Mouse (Mus musculus) kidney, postnatal 0 days (tissue): ENCODE results near the gene 2310046K23Rik. TPM values are rescaled to one million over a fixed set of nuclear protein-coding genes. Genes with fewer than 3 reads are reported as not detected.
"Not testable (repeated sequence)": the region's sequence is repeated elsewhere in the genome, so short reads cannot be mapped to it uniquely, and the experiment has no call there.

Experiments used
- ATAC-seq: fragments of 200-750 bp; cut with Nextera tagmentation; replicated peaks from 2 replicates; pipeline ENCODE4 v1.8.0; 2017; ENCODE audit warnings: low read depth, moderate number of reproducible peaks, moderate TSS enrichment, moderate library complexity; ENCODE audit not compliant: low FRiP score
- DNase-seq: peaks from one replicate; pipeline ENCODE4 v3.0.0-alpha.2; 2016; ENCODE audit warnings: low spot score
- H3K27ac ChIP-seq: fragments of 300-500 bp; sonication (generic); 2 replicates; pipeline ENCODE4 v1.5.1; 2014; ENCODE audit warnings: mild to moderate bottlenecking
- H3K27me3 ChIP-seq: fragments of 300-500 bp; sonication (generic); 2 replicates; pipeline ENCODE4 v1.6.1; 2014; ENCODE audit warnings: low read length, mixed read lengths; ENCODE audit not compliant: insufficient read depth
- H3K36me3 ChIP-seq: fragments of 300-500 bp; sonication (generic); 2 replicates; pipeline ENCODE4 v1.6.1; 2014; ENCODE audit warnings: low read length, mixed read lengths; ENCODE audit not compliant: insufficient read depth
- H3K4me1 ChIP-seq: fragments of 300-500 bp; sonication (generic); replicated peaks from 2 replicates; pipeline ENCODE4 v1.6.1; 2014; ENCODE audit warnings: antibody characterized with exemption, low read length, mixed read lengths; ENCODE audit not compliant: insufficient read depth
- H3K4me2 ChIP-seq: fragments of 300-500 bp; sonication (generic); 2 replicates; pipeline ENCODE4 v1.6.1; 2014; ENCODE audit warnings: mild to moderate bottlenecking, low read length, moderate library complexity, mixed read lengths
- H3K4me3 ChIP-seq: fragments of 300-500 bp; sonication (generic); replicated peaks from 2 replicates; pipeline ENCODE4 v1.5.1; 2014; ENCODE audit warnings: low read depth, low read length
- H3K9ac ChIP-seq: fragments of 300-500 bp; sonication (generic); 2 replicates; pipeline ENCODE4 v1.6.1; 2014; ENCODE audit warnings: low read depth, low read length
- H3K9me3 ChIP-seq: fragments of 300-500 bp; sonication (generic); replicated peaks from 2 replicates; pipeline ENCODE4 v1.6.1; 2016; ENCODE audit warnings: low read length, inconsistent platforms, mixed read lengths
- CTCF ChIP-seq: IDR thresholded peaks from 2 replicates; pipeline ENCODE4 v1.5.1; 2016; ENCODE audit warnings: antibody characterized with exemption, low read depth, mild to moderate bottlenecking, moderate library complexity
- WGBS: fragments of 180-500 bp; shearing (Covaris S2); extraction: QIAGEN DNeasy Blood & Tissue Kit; methylation state at CpG from one replicate; pipeline ENCODE4 v1.1.7; 2014; 5-methylcytosine and 5-hydroxymethylcytosine counted together
- polyA plus RNA-seq: library from polyadenylated mRNA; unstranded; fragments of >200 nt; fragmentation: Nextera tagmentation; extraction: Ambion mirVana; gene quantifications from 2 replicates; pipeline ENCODE4 v1.2.1, GENCODE M21; 2015

Gene 2310046K23Rik
- polyA plus RNA-seq, 1 experiment from 2014 or later, result not detected

DNA sequence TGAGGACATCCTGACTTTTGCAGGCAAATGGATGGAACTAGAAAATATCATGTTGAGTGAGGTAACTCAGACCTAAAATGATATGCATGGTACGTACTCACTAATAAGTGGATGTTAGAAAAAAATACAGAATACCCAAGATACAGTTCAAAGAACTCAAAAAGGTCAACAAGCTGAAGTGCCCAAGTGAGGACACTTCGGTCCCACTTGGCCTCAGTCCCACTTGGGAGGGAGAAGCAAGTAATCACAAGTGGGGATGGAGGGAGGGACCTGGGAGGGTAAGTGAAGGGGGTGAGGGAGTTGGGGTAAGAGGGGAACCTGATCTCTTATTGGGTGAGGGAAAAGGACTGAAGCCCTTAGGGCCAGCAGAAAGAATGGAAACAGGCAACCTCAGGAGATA lies 34.4 kb upstream of the 2310046K23Rik start:
- ATAC-seq, result no peak
- Histone ChIP-seq H3K9ac (no peak overlapping the region), H3K4me1 (0 out of 2 replicates have a peak, but pooled peaks cover 3% of the 10 kb centered on the region), H3K4me3 (no peak overlapping the region), H3K4me2 (no peak overlapping the region), H3K27ac (no peak overlapping the region), H3K27me3 (no peaks in the 10 kb centered on the region), H3K9me3 (no peaks in the 10 kb centered on the region), H3K36me3 (no peaks in the 10 kb centered on the region)
- 76% methylated on average over 2 of the region's 2 CpGs for WGBS
- TF ChIP-seq CTCF, result no peak
- no peak for DNase-seq

DNA sequence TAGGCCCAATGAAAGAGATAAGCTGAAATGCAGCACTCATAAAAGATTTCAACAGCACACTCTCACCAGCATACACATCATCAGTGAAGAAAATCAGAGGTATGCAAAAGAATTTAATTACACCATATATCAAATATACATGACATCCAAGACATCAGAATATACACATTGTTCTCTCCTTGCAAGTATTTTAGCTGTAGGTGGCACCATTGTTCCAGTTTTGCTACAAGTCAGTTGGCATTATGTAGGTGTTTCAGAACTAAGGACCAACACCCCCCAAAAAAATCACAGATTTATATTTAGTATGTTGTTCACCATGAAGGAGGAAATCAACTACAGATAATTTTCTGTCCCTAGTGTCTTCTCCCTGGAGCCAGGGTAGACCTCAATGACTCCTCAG lies 31.1 kb upstream of the 2310046K23Rik start:
- no peak overlapping the region for H3K27ac ChIP-seq
- DNase-seq (peak; percentile 14), ATAC-seq (no peak)
- no peak overlapping the region for H3K4me3 ChIP-seq
- no peaks in the 10 kb centered on the region for H3K9me3 ChIP-seq
- H3K36me3 ChIP-seq, result no peaks in the 10 kb centered on the region
- H3K27me3 ChIP-seq, result no peaks in the 10 kb centered on the region
- TF ChIP-seq CTCF, result peak; percentile 63
- no peak overlapping the region for H3K9ac ChIP-seq
- H3K4me2 ChIP-seq, result no peak overlapping the region
- no peaks in the 10 kb centered on the region for H3K4me1 ChIP-seq

DNA sequence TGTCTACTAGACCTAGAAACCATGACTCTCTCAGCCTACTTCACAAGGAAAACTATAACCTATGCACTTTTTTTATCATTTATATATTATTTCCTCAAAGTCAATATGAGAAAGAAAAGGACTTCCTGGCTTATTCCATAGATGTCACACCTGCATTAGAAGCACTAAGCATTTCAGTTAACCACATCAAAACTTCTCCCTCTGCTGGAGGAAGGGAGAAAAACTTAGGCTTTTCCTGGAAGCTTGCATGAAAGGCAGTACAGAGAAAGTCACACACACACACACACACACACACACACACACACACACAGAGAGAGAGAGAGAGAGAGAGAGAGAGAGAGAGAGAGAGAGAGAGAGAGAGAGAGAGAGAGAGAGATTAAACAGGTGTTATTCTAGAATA lies 22.0 kb downstream of the 2310046K23Rik start:
- TF ChIP-seq CTCF, result peak; percentile 61; the same call in 1 of the 2 replicates
- DNase-seq, result peak; percentile 49
- H3K36me3 ChIP-seq, result no peaks in the 10 kb centered on the region

DNA sequence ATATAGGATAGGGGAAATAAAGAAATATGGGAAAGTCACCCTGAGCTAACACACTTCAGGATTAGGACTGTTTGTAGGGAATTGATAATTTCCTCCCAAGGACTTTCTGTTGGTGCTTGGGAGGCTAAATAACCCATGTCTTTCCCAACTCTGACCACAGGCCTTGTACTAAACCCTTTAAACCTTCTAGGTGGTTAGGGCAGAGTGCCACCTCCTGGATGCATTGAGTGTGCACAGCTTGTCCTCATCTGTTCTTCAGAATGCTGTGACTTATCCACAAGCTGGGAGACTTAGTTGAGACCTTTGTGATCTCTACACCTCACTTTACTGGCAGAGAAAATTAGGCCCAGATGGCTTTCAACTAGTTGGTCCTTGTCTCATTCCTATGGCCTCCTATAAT lies 23.5 kb downstream of the 2310046K23Rik start:
- no peak overlapping the region for H3K9ac ChIP-seq
- no peaks in the 10 kb centered on the region for H3K4me1 ChIP-seq
- no peak overlapping the region for H3K4me2 ChIP-seq
- no peaks in the 10 kb centered on the region for H3K27me3 ChIP-seq
- H3K27ac ChIP-seq, result no peak overlapping the region
- peak; percentile 80 for TF ChIP-seq CTCF
- no peaks in the 10 kb centered on the region for H3K9me3 ChIP-seq
- H3K36me3 ChIP-seq, result no peaks in the 10 kb centered on the region
- peak; percentile 65; the same call in 1 of the 2 replicates for ATAC-seq
- H3K4me3 ChIP-seq, result no peak overlapping the region
- peak; percentile 71 for DNase-seq

More for the DNA sequence above, 22.0 kb downstream of the 2310046K23Rik start:
- no peaks in the 10 kb centered on the region for H3K4me1 ChIP-seq
- H3K27ac ChIP-seq, result no peak overlapping the region
- H3K9me3 ChIP-seq, result no peaks in the 10 kb centered on the region
- H3K27me3 ChIP-seq, result no peaks in the 10 kb centered on the region
- no peak overlapping the region for H3K4me3 ChIP-seq
- H3K9ac ChIP-seq, result no peak overlapping the region
- H3K4me2 ChIP-seq, result no peak overlapping the region
- ATAC-seq, result no peak

DNA sequence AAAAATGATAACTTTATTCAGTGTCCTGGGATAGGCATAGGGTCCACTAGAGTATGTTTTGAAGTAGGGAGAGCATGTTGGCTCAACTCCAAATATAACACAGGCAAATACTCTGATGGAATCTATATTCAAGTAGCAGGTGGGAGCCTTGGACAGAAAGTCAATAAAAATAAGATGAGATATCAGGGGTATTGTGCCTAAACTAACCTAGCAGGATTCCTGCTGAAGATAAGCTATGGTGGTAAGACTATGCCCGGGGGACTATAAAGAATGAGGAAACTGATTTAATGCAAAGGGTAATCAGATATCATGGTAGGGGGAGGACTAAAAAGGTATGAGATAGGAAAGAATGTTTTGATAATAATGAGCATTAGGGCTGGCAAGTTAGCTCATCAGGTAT lies 26.1 kb downstream of the 2310046K23Rik start:
- DNase-seq, result no peak
- Histone ChIP-seq H3K27me3 (no peaks in the 10 kb centered on the region), H3K4me2 (no peak overlapping the region), H3K36me3 (no peaks in the 10 kb centered on the region), H3K9ac (no peak overlapping the region), H3K9me3 (no peaks in the 10 kb centered on the region), H3K4me1 (no peaks in the 10 kb centered on the region), H3K4me3 (no peak overlapping the region), H3K27ac (no peak overlapping the region)
- ATAC-seq, result no peak
- no peak for TF ChIP-seq CTCF
- WGBS, result 80% methylated on average over 1 of the region's 1 CpGs

DNA sequence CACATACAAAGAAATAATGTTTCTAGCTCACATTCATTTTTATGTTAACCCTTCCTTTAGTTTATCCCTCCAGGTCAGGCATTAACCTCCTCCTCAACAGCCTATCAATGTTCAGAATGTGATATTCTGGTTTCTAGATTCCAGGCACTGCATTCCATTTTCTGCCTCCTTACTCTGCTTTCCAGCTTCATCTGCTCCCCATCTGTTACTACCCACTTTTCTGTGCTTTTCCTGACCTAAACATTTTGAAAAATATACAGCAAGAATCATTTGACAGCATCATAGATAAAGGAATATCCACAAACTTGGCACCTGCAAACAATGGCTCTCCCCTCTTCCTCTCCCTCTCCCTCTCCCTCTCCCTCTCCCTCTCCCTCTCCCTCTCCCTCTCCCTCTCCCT lies 30.8 kb downstream of the 2310046K23Rik start:
- ATAC-seq (no peak), DNase-seq (no peak)
- H3K9me3 ChIP-seq, result no peaks in the 10 kb centered on the region
- TF ChIP-seq CTCF, result no peak
- no peak overlapping the region for H3K27ac ChIP-seq
- H3K9ac ChIP-seq, result no peak overlapping the region
- no peak overlapping the region for H3K4me3 ChIP-seq
- H3K27me3 ChIP-seq, result no peaks in the 10 kb centered on the region
- no peaks in the 10 kb centered on the region for H3K4me1 ChIP-seq
- H3K4me2 ChIP-seq, result no peak overlapping the region
- no peaks in the 10 kb centered on the region for H3K36me3 ChIP-seq

DNA sequence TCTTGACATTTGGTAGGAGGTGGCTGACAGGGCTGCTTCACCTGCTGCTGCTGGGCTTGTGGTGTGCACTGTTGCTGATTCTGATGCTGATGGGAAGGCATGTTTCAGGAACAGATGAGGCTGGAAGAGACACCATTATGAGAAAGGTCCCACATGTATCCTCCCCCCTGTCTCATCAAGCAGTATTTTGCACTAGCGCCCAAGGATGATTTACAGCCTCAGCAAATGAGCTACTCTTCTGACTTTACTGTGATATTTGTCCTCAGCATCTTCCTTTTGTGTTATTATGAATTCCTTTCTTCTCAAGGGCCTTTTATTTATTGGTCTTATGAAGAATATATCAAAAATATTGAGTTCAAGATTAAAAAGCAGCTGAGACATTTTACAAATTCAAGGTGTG lies 33.9 kb downstream of the 2310046K23Rik start, which contains the start of gene Sprr4:
Gene Sprr4 (minus strand): TSS at position 101 of the 400 bp plus-strand sequence.
- no peak for ATAC-seq

DNA sequence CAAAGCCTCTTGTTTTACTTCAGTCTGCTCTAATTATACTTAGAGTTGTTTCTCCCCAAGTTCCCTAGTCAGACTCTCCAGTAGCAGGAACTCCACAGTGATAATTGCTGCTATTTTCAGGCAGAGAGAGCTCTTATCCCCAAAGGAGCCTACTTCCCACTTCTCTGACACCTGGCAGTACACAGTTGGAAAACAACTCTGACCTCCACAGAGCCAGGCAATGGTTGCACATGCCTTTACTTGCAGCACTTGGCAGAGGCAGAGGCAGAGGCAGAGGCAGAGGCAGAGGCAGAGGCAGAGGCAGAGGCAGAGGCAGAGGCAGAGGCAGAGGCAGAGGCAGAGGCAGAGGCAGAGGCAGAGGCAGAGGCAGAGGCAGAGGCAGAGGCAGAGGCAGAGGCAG lies 44.0 kb downstream of the 2310046K23Rik start:
- not testable (repeated sequence) for H3K4me2 ChIP-seq, H3K36me3 ChIP-seq, H3K4me3 ChIP-seq, H3K9me3 ChIP-seq, ATAC-seq, DNase-seq, H3K27ac ChIP-seq, H3K4me1 ChIP-seq, H3K27me3 ChIP-seq, H3K9ac ChIP-seq

More for the DNA sequence above, 33.9 kb downstream of the 2310046K23Rik start, which contains the start of gene Sprr4:
- no peaks in the 10 kb centered on the region for H3K27me3 ChIP-seq
- no peaks in the 10 kb centered on the region for H3K4me1 ChIP-seq
- H3K27ac ChIP-seq, result no peak within 1 kb of the TSS
- H3K4me2 ChIP-seq, result no peak within 1 kb of the TSS
- DNase-seq, result no peak
- no peaks in the 10 kb centered on the region for H3K36me3 ChIP-seq
- no peak within 1 kb of the TSS for H3K9ac ChIP-seq
- no peak within 1 kb of the TSS for H3K4me3 ChIP-seq
- no peaks in the 10 kb centered on the region for H3K9me3 ChIP-seq
- WGBS, result 74% methylated on average over 1 of the region's 1 CpGs
- TF ChIP-seq CTCF, result no peak
